Mouse (Mus musculus) T-helper 2 cell (primary cell): ENCODE measurements around the gene Foxs1.

Source experiments
- in situ Hi-C: fragments of 300-600 bp; cut with MboI, MseI; formaldehyde crosslinking; loops from one replicate; pipeline ENCODE4 v1.15.1; 2025; ENCODE audit warnings: high pct_unique_total_duplicates

Gene Foxs1

DNA sequence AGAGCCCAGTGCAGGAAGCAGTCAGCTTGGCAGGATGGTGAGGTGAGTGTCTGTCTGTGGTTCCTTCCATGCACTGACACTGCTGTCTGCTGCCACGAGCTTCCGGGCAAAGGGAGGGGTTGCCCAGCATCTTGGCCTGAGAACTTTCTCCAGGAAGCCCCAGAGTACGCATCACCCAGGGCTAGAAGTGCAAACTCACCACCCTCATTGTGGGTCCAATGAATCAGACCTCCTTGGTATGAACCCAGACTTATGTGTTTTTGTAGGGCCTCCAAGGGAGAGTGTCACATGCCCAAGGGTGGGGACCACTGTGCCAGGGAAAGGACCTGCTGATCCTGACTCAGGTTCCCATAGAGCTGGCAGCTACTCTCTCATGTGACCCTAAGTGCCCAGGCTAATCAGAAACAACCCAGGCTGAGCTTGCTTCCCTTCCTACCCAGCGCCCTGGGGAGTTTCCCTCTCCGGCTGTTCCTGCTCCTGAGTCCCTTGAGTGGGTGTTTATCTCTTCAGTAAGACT, 28.8 kb downstream of the Foxs1 start:
- in situ Hi-C loops: no loop called here

DNA sequence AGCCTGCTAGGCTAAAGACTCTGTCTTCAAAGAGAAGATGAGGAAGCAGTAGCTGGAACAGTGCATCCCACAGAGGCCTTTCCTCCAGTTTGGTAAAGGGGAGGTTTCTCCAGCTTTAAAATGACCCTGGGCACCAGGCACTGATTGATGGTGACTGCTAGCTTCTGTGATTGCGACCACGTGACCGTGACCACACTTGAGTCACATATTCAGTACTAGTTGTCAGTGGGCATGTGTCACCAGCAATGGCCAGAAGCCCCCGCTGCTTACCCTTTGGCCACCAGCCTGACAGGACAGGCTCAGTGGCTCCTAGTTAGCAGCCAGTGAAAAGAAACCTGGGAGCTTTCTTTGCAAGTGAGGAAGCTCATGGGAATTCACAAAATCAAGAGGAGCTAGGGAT, 29.4 kb downstream of the Foxs1 start:
- in situ Hi-C loops: no loop called here

DNA sequence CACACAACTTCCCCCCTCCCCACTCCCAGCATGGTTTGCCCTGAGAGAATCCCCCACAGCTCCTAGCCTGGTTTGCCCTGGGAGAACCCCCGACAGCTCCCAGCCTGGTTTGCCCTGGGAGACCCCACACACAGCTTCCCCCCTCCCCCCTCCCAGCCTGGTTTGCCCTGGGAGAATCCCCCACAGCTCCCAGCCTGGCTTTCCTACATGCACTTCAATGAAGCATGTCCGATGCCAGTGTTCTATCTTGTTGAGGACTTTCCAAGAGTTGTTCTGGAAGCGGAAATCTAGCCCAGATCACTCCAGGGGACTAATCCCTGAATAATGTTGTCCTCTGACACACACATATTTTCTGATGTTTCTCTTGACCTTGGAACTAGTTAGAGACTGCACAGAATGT, 30.4 kb downstream of the Foxs1 start:
- in situ Hi-C loops: no loop called here

DNA sequence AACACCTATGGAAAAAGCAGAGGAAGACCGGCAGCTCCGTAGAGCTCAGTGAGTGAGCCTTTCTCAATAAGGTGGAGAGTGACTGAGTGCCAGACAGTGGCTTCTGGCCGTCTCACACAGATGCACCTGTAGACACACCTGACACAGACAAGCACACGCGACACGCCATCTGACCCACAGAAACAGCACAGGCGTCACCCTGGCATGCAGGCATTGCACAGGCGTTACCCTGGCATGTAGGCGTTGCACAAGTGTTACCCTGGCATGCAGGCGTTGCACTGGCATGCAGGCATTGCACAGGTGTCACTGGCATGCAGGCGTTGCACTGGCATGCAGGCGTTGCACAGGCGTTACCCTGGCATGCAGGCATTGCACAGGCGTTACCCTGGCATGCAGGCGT, 31.7 kb downstream of the Foxs1 start:
- in situ Hi-C loops: no loop called here

DNA sequence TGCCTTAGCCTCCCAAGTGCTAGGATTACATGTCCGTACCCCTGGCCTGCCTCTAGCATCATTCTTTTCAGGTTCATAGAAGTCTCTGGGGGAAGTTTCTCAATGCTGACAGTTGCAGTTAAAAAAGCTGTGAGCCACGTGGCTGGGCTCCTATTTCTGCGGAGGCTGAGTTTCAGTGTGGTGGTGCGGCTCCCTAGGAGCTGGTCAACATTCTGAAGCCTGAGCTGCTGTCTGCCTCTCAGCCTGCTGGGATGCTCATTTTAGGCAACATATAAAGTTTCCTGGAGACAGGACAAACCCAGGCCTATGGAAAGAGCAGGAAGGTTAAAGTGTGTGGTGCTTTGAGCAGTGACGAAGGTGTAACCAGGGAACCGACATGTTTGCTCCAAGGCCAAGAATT, 34.0 kb downstream of the Foxs1 start:
- in situ Hi-C loops: loop anchor here (5.0 to 10.0 kb wide), 2 partner anchors 42 to 624 kb away; no protein-coding TSS in a partner anchor

DNA sequence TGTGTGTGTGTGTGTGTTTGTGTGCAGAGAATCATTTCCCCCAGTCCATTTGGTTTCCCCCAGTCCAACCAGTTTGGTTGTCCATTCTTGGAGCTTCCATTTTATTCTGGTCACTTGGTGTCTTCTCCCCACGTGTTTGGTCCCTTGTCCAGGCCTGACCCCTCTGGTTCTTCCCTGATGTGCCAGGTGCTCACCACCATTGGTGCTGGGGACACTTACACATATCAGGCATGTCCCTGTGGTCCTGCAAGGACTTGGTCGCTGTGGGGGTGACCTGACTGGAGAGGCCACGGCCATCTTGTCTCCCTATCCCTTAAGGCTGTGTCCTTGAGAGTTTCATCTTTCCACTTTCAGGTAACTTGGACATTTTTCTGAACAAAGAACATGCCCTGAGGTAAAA, 36.1 kb downstream of the Foxs1 start:
- in situ Hi-C loops: loop anchor here (5.0 to 10.0 kb wide), 2 partner anchors 40 to 622 kb away; no protein-coding TSS in a partner anchor

DNA sequence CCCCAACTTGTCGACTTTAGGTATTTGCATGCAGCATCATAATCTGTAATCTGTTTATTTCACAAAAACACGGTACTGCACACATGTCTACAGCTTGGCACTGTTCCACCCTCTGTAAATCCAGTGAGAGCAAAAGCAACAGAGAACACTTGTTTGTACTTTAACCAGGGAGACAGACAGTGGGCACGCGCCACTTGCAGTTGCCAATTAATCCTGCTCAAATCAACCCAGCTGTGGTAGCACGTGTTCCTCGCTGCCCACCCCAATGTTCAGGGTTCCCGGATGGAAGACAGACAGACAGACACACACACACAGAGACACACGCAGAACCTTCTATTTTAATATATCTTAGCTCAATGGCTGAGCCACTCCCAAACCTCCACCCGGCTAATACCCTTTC, 37.2 kb downstream of the Foxs1 start:
- in situ Hi-C loops: loop anchor here (5.0 to 10.0 kb wide), 2 partner anchors 39 to 621 kb away; no protein-coding TSS in a partner anchor

DNA sequence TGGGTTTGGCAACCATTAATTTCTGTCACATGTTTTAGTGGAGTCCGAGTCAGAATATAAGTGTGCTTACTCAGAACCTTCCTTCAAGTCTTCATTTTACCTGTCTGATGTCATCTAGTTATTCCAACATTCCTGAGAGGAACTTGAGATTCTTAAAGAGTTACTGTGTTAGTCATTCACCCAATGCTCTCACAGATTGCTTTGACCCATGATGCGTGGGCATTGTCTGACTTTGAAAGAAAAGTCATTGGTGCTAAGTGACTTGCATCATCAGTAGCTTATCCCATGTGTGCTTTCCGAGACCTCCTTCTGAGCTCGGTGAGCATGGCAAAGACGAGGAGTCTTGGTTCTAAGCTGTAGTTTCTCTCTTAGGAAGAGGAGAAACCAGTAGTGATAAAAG, 44.2 kb downstream of the Foxs1 start:
- in situ Hi-C loops: no loop called here

DNA sequence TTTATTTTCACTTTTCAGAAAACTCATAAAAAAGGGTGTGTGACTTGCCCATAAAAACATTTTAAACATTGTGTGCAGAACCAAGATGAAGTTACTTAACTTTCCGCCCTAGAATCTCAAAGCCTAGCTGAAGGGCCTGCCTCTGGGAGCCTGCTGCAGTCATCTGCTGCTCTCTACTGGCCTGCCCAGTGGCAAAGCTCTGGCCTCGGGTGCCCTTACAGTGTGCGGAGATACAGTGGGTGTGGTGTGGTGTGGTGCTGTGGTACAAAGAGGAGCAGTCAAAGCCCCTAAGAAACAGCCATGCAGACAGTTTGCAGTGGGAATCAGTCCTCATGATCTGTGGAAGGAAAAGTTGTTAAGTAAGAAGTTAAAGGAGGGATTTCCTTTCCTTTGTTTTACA, 45.8 kb downstream of the Foxs1 start:
- in situ Hi-C loops: no loop called here

DNA sequence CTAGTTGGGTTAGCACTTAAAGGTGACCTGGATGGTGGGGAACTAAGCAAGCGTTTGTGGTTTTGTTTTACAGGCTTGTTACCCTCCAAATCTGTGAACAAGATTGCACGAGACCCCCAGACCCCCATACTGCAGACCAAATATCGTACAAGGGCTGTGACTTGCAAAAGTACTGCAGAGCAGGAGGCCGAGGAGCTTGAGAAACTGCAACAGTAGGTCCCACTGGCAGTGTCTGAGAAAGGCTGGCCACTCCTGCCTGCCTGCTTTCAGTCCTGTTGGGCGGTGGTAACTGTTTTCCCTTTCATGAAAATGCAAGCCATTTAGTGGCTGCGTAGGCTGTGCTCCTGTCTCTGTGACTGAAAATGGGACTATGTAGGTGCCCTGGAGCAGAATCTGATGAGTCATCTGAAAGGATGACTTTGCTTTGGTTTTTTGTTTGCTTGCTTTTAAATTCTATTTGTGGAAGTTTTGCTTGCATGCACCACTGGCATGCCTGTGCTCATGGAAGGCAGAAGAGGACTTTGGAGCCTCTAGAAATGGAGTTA, 48.8 kb downstream of the Foxs1 start:
- in situ Hi-C loops: no loop called here
